Mouse (Mus musculus): ENCODE measurements at regions not wholly inside any gene's neighbourhood (a gene's known extent, or its start where the extent isn't known, plus 50 kb on each side); places are given as distances from the start of the nearest gene placed in this dataset.
"Not testable (repeated sequence)": the region's sequence is repeated elsewhere in the genome, so short reads cannot be mapped to it uniquely, and the experiment has no call there.

DNA sequence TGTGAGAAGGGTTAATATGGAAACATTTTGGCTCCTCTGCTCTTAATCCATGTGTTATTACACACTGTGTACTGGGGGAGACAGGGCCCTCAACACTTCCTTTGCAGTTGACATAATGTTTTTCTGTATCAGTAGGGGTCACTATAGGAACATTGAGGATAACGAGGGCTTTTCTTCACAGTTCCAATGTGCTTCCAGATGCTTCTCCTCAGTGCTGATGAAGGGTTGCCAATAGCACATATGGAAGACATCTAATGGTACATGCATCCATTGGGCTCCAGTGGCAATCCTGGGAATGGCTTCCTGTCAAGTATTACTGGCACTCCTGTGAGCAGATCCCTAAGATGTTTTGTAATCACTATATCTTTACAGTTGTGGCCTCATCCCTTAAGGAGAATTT is 62.1 kb downstream of the Naa11 start:
- no peak for DNase-seq (ENCODE audit: extremely low read depth, insufficient read length, low spot score)

- no peak for DNase-seq (ENCODE audit: extremely low read depth, insufficient read length, low spot score)
Observed at GRCm38 (mm10) chr5:97325831-97326230, 66.3 kb downstream of the Naa11 start.

DNA sequence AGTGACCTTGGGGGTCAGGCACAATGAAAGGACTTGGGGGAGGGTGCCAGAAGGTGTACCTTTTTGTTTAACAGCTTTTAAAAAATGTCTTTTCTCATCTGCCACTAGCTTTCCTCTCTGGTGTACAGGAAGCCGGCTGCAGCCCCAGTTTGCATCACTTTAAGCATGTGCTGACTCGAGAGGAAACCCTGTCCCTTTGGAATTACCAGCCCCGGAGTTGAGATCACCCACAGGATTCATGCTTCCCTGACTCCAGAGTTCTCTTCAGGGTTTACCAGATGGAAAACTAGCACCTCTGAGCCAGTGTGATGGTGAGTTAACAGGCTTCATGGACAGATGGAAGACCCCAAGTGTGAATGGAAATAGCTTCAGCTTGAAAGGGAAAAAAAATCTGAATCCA is 68.3 kb downstream of the Naa11 start:
- no peak for DNase-seq (ENCODE audit: extremely low read depth, insufficient read length, low spot score)

DNA sequence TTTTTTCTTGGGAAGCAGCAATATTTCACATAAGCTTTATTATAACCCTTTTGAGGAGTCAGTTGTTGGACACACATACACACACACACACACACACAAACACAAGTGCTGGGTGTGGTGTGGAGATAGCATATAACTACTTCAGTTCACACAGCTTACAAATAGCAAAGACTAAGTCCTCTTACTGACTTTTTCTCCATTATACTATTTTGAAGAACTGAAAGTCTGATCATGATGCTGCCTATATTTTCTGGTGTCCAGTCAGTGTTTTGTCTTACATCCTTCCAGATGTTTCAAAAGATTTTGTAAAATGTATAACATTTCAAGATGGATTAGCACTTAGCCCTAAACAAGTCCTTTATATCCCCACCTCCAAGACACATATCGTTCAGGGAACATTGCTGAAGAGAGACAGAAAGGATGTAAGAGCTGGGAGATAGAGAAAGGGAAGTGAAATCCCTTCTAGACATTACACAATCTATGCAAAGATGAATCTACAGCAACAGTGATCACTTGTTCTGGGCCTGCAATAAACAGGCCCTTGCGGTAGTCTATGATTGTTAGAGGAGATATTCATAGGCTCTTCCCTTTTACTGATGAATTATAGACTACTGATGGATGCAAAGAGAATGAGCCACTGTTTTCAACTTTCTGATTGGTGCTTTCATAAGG is 72.2 kb downstream of the Naa11 start:
- no peak for DNase-seq (ENCODE audit: extremely low read depth, insufficient read length, low spot score)

GRCm38 (mm10) chr5:97306902-97307301 is 85.3 kb downstream of the Naa11 start:
- DNase-seq (ENCODE audit: extremely low read depth, insufficient read length, low spot score), result no peak

DNA sequence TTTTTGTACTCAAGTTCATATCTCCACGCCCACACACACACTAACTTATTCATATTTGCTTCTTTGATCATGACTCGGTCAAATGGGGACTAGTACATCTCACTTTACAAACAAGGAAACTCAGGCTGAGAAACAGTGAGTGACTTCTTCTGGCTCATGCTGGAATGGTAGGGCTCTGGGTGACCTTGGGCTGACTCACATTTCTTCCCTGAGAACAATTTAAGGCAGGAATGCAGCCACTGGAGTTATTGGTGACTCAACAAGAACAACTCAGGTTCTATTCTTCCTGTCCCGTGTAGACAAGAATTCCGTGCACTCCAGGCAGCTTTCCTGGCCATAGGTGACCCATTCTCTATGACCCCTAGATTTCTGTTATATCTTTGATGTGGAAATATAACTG is 87.3 kb downstream of the Naa11 start:
- peak; percentile 42 for DNase-seq (ENCODE audit: extremely low read depth, insufficient read length, low spot score)

GRCm38 (mm10) chr5:97301621-97302020 is 90.6 kb downstream of the Naa11 start:
- no peak for DNase-seq (ENCODE audit: extremely low read depth, insufficient read length, low spot score)

DNA sequence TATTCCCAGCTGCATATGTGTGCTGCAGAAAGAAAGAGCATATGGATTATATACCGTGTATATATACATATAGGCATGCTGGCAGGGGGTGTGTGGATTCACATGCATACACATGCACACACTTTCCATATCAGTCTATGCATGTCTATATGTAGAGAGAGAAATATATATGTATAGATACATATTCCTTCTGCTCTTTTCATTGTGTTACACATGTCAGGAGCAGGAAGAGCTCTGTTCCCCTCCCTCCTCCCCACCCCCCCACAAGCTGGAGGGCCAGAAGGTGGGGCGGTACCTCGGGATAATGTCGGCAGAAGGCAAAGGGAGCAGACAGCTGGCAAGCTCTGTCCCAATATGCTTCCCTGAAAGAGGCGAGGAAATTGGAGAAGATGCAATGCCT is 91.3 kb downstream of the Naa11 start:
- no peak for DNase-seq (ENCODE audit: extremely low read depth, insufficient read length, low spot score)

DNA sequence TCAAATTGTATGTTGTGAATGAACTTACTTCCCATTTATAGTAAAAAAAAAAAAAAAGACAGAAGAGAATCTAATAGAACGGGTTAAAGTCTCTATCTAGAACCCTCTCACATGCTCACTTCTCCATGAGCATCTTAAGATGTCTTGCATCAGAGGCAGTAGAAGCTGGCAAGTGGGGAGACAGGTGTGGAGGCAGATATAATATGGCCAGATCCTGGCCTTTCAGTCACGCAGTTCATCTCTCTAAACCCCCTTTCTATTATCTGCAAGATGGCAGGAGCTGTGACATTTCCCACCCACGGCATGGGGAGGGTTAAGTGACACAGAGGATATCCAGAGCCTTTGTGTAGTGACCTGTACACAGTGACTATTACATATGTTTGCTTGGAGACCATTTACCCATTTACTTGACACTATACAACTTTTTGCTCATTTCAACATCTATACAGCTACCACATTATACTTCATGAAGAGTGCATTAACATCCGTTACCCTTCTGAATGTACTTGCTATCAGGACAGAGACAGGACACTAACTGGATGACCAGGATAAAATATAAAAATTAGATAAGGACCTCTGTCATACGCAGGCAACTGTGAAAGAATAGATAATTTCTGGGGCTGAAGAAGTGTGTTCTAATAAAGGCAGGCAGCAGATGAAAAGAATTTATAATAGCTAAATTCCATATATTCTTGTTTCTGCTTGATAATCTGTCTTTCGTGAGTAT is 91.9 kb downstream of the Naa11 start:
- no peak for DNase-seq (ENCODE audit: extremely low read depth, insufficient read length, low spot score)

DNA sequence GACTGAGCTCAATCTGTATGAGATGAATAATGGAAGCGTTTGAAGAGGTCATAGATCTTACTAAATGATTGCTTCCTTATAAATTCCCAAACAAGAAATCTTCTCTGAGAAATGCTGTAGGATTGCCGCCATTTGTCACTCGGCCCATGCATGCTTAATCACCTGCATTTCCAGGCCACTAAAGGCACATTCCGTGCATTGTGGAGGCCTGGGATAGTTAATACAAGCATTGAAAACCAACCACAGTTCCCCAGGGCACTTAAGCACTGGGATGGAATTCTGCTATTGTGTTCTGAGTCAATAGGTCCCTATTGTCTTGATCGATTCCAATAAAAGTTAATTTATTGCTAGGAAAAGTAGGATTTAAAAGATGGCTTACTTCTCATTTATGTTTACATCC is 92.5 kb downstream of the Naa11 start:
- no peak for DNase-seq (ENCODE audit: extremely low read depth, insufficient read length, low spot score)

DNA sequence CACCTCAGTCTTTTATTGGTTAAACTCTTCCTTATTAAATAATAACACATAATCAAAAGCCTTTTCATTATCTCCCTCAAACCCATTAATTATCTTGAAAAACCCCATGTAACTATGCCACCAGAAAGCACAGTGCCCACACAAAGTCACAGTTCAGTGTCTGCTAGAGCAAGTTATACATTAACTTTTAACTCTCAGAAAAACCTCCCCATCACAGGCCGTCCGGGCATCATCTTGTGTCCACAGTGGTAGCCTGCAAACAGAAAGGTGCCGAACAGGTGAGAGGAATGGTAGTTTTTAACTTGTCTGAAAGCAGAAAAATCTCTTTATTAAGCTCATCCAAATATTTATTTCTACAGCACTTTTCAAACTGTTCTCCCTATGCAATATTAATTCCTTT is 96.0 kb downstream of the Naa11 start:
- no peak for DNase-seq (ENCODE audit: extremely low read depth, insufficient read length, low spot score)

DNA sequence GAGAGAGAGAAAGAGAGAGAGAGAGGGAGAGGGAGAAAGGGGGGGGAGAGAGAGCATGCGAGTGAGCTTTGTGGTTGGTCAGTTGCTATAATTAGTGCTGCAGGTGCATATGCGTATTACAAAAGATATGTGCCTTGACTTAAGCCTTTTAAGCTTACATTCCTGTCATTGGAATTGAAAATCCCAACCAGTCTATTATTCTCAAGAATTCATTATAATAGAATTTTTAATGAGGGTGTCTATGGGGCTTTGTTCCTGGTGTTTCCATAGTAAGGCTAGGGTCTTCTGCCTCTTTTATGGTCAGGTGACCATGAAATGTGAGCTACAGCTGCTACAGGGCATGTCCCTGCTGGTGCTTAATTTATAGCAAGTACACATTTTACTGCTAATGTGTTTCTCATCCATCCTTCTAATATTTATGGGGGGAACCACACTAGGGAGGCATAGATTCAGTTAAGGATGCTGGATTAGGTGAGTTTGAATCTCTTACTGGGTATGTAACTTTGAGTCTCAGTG is 102.0 kb downstream of the Naa11 start:
- DNase-seq (ENCODE audit: extremely low read depth, insufficient read length, low spot score), result no peak

DNA sequence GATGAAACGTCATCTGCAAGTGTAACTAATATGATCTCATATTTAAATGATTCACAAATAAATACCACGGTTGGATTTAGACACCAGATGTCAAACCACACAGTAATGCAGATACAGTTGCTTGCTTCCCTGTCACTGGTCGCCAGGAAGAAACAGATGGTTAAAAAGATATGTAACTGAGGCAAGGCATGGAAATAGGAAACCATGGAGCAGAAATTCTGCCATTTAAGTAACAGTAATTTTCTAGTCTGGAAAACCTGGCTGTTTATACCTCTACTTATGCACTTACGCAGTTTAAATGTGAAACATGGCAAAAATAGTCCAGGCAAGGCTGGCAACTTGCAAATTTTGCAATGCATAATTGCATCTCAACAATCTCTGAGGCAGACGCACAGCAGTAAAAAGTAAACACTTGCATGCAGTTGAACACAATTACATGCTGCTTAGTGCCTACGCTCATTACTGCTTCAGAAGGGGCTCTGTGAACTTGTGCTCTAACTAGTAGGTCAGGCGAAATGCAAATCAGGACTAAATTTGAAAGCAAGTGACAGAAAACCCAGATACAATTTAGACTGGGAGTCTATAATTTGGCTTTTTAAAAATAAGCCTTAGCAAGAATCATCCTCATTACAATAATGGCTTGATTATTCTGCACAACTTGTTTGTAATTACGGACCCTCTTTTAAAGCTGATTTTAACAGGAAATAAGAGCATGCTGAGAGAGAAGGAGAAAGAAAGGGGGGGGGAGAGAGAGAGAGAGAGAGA is 102.6 kb downstream of the Naa11 start:
- no peak for DNase-seq (ENCODE audit: extremely low read depth, insufficient read length, low spot score)

DNA sequence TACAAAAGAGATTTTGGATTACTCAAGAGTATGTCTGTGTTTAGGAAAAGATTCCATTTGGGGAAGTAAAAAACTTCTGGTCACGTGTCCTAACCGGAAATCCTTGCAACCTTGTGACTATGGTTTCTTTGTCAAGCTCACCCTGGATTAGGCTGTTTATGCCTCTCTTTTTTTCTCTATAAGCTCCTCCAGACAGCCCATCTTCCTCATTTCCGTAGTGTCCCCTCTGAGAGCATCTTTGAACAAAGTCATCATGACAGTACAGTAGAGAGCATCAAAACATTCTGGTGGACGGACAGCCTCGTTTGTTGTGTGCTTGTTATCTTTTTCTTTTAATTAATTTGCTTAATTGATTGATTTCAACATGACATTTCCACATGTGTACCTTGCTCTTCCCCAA is 112.7 kb downstream of the Naa11 start:
- DNase-seq (ENCODE audit: extremely low read depth, insufficient read length, low spot score), result no peak

- DNase-seq (ENCODE audit: extremely low read depth, insufficient read length, low spot score), result no peak
Observed at GRCm38 (mm10) chr5:97277795-97278572, 114.2 kb downstream of the Naa11 start.

- no peak for DNase-seq (ENCODE audit: extremely low read depth, insufficient read length, low spot score)
Observed at GRCm38 (mm10) chr5:97276724-97277123, 115.5 kb downstream of the Naa11 start.

- not testable (repeated sequence) for DNase-seq (ENCODE audit: extremely low read depth, insufficient read length, low spot score)
Observed at GRCm38 (mm10) chr5:97264666-97265065, 127.5 kb downstream of the Naa11 start.

DNA sequence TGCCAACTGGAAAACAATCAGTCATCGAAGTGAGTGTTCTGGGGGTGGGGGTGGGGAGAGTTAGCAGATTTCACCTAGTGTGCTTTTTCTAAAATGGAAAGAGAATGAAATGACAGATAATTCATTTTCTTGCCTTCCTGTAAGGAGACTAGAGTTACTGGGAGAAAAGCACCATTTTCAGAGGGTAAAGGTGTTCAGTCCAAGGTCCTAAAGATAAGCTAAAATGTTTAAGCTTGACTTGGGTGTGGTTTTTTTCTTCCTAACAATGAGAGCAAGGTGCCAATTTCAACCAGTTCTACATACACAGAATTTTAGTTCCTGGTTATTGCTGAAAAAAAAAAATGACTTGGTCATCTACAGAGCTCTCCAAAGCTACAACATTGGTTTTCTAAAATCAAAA is 135.1 kb downstream of the Naa11 start:
- DNase-seq (ENCODE audit: extremely low read depth, insufficient read length, low spot score), result no peak

DNA sequence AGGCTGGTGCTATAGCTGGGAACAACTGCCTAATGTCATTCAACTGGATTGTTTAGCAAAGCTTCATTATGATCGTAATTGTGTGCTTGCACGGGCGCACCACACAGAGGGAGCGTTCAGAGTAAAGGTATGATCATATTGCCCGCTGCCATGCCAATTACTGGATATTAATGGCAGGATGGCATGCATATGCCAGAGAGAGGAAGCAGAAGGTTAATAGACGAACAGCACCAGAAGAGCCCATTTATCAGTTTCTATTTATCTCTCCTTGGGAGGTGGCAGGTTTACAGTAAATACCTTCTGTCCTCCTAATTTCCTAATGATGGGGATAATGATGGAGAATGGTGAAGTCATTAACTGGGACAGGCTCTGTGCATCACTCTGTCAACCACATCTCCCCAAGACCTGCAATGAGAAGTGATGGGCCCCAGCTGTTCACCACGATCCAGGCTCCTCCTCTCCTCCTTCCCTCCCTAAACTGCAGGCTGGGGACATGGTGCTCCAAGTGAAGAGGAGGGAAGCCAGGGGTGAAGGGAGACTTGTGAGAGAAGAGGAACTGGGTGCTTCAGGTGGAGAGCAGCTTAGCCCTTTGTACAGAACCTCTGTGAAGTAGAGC is 135.6 kb downstream of the Naa11 start:
- DNase-seq (ENCODE audit: extremely low read depth, insufficient read length, low spot score), result no peak

GRCm38 (mm10) chr5:97236930-97237329 is 125.5 kb upstream of the Paqr3 start:
- no peak for DNase-seq (ENCODE audit: extremely low read depth, insufficient read length, low spot score)

Measured in 3134 (cell line).